ENCODE assay signal across 10 mouse cellular contexts in genomic region chr1:52354041-52354582, GRCm38 (mm10).
DNase-seq lines count a peak whose midpoint lies in the region; ATAC-seq lines count a peak whose summit lies in the region.
"Had no signal": no experiment of that assay in that cellular context is flagged by ENCODE, and none has a peak within 500 bp of the region (broad histone marks: within the 10 kb centered on the region; RNA-seq: fewer than 3 reads in every experiment).

No protein-coding gene starts in this region.

- H3K4me1 ChIP-seq in heart, embryonic 14.5 days (ENCODE audit: control insufficient read depth in 2 of 2, insufficient read depth in 2 of 2, low read length in 2 of 2) = peaks cover 0 to 9% of the 10 kb centered on the region in 2 experiments; a peak in 1 of 4 replicates
- H3K4me1 ChIP-seq: embryonic facial prominence, embryonic 15.5 days; limb, embryonic 15.5 days had no signal

- H3K9me3 ChIP-seq in heart, embryonic 14.5 days (ENCODE audit: control insufficient read depth, low read length) = no peaks in the 10 kb centered on the region
- H3K9me3 ChIP-seq: embryonic facial prominence, embryonic 15.5 days; limb, embryonic 15.5 days had no signal

- 39% methylated on average over 6 of the region's 6 CpGs for WGBS in heart, embryonic 14.5 days

- H3K9ac ChIP-seq in heart, embryonic 14.5 days (ENCODE audit: low read length) = no peak overlapping the region
- H3K9ac ChIP-seq: embryonic facial prominence, embryonic 15.5 days; limb, embryonic 15.5 days had no signal

- peak; percentile 8 for DNase-seq in gastrocnemius, postnatal 14 days
- DNase-seq in gastrocnemius, postnatal 25 days = no peak
- peak; percentile 94 for DNase-seq in adrenal gland, adult 2 months
- DNase-seq in left cerebral cortex, postnatal 4 days = peak; percentile 19
- DNase-seq in testis, postnatal 14 days (ENCODE audit: low spot score) = peak; percentile 44
- no peak for DNase-seq in urinary bladder, postnatal 36 days (ENCODE audit: low spot score in 2 of 2)
- DNase-seq in retina, embryonic 14.5 days (ENCODE audit: low spot score) = no peak

- no peak overlapping the region for H3K4me3 ChIP-seq in heart, embryonic 14.5 days (ENCODE audit: control insufficient read depth in 1 of 2, insufficient read depth in 1 of 2, low read depth in 1 of 2, low read length in 2 of 2)
- H3K4me3 ChIP-seq: embryonic facial prominence, embryonic 15.5 days; limb, embryonic 15.5 days had no signal

- H3K36me3 ChIP-seq in heart, embryonic 14.5 days (ENCODE audit: control insufficient read depth, insufficient read depth, low read length) = no peaks in the 10 kb centered on the region
- H3K36me3 ChIP-seq: embryonic facial prominence, embryonic 15.5 days; limb, embryonic 15.5 days had no signal

- no peak overlapping the region for H3K4me2 ChIP-seq in heart, embryonic 14.5 days (ENCODE audit: low read length)
- H3K4me2 ChIP-seq: embryonic facial prominence, embryonic 15.5 days; limb, embryonic 15.5 days had no signal

- intact Hi-C loops in gastrocnemius, postnatal 14 days (cut with DNase I; ENCODE audit: low total_unique reads) = no loop called here
- intact Hi-C loops in left cerebral cortex, postnatal 4 days (cut with DNase I) = no loop called here

- ATAC-seq in heart, embryonic 14.5 days (ENCODE audit: insufficient number of reproducible peaks, insufficient read depth, low FRiP score, low read depth) = peak; percentile 85

- no peaks in the 10 kb centered on the region for H3K27me3 ChIP-seq in heart, embryonic 14.5 days (ENCODE audit: control insufficient read depth, insufficient read depth, low read length)
- H3K27me3 ChIP-seq: embryonic facial prominence, embryonic 15.5 days; limb, embryonic 15.5 days had no signal

- peak overlapping the region; percentile 43 to 58; a peak in 1 of 4 replicates for H3K27ac ChIP-seq in heart, embryonic 14.5 days (replicated peaks in 1 of 2; ENCODE audit: control insufficient read depth in 1 of 2, insufficient read depth in 1 of 2, low read depth in 2 of 2, low read length in 2 of 2)
- H3K27ac ChIP-seq: embryonic facial prominence, embryonic 15.5 days; limb, embryonic 15.5 days had no signal

Comparison
In these comparisons a context has a peak if more than half of its experiments do, and no peak if none do; other contexts are left out.
1. DNase-seq: peak in gastrocnemius, postnatal 14 days (single experiment), adrenal gland, adult 2 months (single experiment), left cerebral cortex, postnatal 4 days (single experiment) and testis, postnatal 14 days (single experiment); none in gastrocnemius, postnatal 25 days (single experiment), urinary bladder, postnatal 36 days (0 of 2) and retina, embryonic 14.5 days (single experiment).